Mouse (Mus musculus): Measurements from ENCODE around the gene Nudt17. TPM values are rescaled to one million over a fixed set of nuclear protein-coding genes. Genes with fewer than 3 reads are reported as not detected.

The Nudt17 gene
- total and polyA plus RNA-seq, 3 experiments: 0.21 to 1.9 (median 1.0) TPM

- peak overlapping the region; percentile 16; the same call in 1 of the 2 replicates for H3K27ac ChIP-seq (ENCODE audit: insufficient read depth, low read depth)
- in situ Hi-C loops (cut with MboI; ENCODE audit: low pct_ligation_motif_present, low pct_unique_long_range_greater_than_20kb, low sequenced_read_pairs): no loop called here
- peak overlapping the region; percentile 75 for H3K4me2 ChIP-seq (ENCODE audit: insufficient read depth, low read depth, poor library complexity, severe bottlenecking)
- no peaks in the 10 kb centered on the region for H3K9me3 ChIP-seq (replicated peaks; ENCODE audit: low read length)
- H3K36me3 ChIP-seq (replicated peaks in 1 of 2; ENCODE audit: control insufficient read depth in 1 of 2, insufficient read depth in 1 of 2, low read length in 1 of 2): no peaks in the 10 kb centered on the region
- no peak for DNase-seq (ENCODE audit: extremely low read depth)
- H3K4me1 ChIP-seq (ENCODE audit: control insufficient read depth in 1 of 2, insufficient read depth in 2 of 2): peaks cover 25 to 43% of the 10 kb centered on the region in 2 experiments
- dilution Hi-C loops (cut with MboI; ENCODE audit: extremely low pct_ligation_motif_present, extremely low pct_unique_long_range_greater_than_20kb, low sequenced_read_pairs): no loop called here
- peaks cover 12% of the 10 kb centered on the region for H3K27me3 ChIP-seq (replicated peaks)
- H3K4me3 ChIP-seq (replicated peaks in 1 of 3; ENCODE audit: low read depth in 2 of 3, low read length in 2 of 3, poor library complexity in 1 of 3): peak overlapping the region in 1 of 3 experiments; percentile 8
- TF ChIP-seq CHD1 (IDR thresholded peaks at IDR 0.05; ENCODE audit: low read depth, low read length) (peak; percentile 79; the same call in 1 of the 2 replicates), EP300 (IDR thresholded peaks at IDR 0.05; ENCODE audit: low read length) (0 out of 2 replicates have a peak, but pooled peaks have one; percentile 21), ZKSCAN1 (IDR thresholded peaks at IDR 0.05; ENCODE audit: borderline replicate concordance, low read depth, low read length) (no peak), ETS1 (conservative IDR thresholded peaks at IDR 0.05; ENCODE audit: low read depth, low read length) (peak; percentile 28; the same call in 1 of the 2 replicates), RCOR1 (conservative IDR thresholded peaks at IDR 0.05; ENCODE audit: low read depth, low read length) (no peak), POLR2AphosphoS2 (IDR thresholded peaks at IDR 0.05; ENCODE audit: low read depth, low read length) (no peak), KAT2A (IDR thresholded peaks at IDR 0.05; ENCODE audit: insufficient replicate concordance, low read length) (no peak), MAZ (IDR thresholded peaks at IDR 0.05; ENCODE audit: low read depth, low read length) (0 out of 2 replicates have a peak, but pooled peaks have one; percentile 45), MXI1 (IDR thresholded peaks at IDR 0.05; ENCODE audit: low read depth, low read length) (peak; percentile 55; the same call in 1 of the 2 replicates), ZNF384 (IDR thresholded peaks at IDR 0.05; ENCODE audit: low read depth, low read length) (no peak), MAX (IDR thresholded peaks at IDR 0.05; ENCODE audit: low read length) (no peak), TCF12 (IDR thresholded peaks at IDR 0.05; ENCODE audit: low read depth, low read length) (no peak), MAFK (IDR thresholded peaks at IDR 0.05; ENCODE audit: insufficient replicate concordance, low read length) (no peak), CHD2 (IDR thresholded peaks at IDR 0.05; ENCODE audit: low read length) (no peak), SIN3A (IDR thresholded peaks at IDR 0.05; ENCODE audit: low read length) (peak; percentile 73), NELFE (IDR thresholded peaks at IDR 0.05; ENCODE audit: low read depth, low read length) (no peak), IRF4 (IDR thresholded peaks at IDR 0.05; ENCODE audit: low read depth, low read length) (peak; percentile 51)
- H3K79me2 ChIP-seq (replicated peaks; ENCODE audit: control insufficient read depth, extremely low read depth, insufficient read depth, poor library complexity, severe bottlenecking): no peaks in the 10 kb centered on the region
- peak overlapping the region; percentile 6; the same call in 1 of the 2 replicates for H3K9ac ChIP-seq (ENCODE audit: insufficient read depth, low read depth)
Observed at GRCm38 (mm10) chr3:96671519-96671918, 36.8 kb downstream of the Nudt17 start.

DNA sequence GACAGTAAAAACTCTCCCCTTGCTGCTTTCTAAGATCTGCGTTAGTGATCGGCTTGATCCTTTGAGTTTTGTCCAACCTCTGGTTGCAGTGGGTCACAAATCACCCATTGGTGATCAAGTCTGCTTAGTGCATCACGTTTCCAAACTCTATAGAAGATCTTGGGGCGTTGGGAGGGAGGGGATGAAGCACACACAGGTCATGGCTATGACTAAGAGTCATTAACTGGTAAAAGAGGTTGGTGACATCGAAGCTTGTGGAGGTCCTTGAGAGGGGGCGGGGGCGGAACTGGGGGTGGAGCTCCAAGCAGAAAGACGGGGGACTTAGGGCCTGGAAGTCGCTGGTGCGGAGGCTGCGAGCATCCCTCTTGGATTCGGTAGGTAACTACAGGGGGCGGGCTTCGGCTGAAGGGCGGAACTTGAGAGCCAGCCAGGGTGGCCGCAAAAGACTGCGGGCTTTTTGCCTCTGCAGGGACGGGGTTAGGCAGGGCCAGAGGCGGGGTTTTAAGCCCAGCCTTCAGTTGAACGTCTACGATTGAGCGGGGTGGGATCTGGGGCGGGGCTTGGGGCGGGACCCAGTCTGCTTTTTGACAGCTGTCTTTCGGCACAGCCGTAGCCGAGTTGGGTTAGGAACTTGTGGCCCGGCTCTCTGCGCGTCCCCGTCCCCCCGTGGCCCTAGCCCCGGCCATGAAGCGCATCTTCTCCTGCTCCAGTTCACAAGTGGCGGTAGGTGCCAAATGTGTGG lies 38.5 kb downstream of the Nudt17 start, which contains the start of gene Ankrd35:
TSS of gene Ankrd35 (plus strand) at position 405 of the 742 bp plus-strand sequence.
- peak within 1 kb of the TSS; percentile 30 to 65 (median 64) for H3K4me3 ChIP-seq (replicated peaks in 1 of 3; ENCODE audit: low read depth in 2 of 3, low read length in 2 of 3, poor library complexity in 1 of 3)
- H3K36me3 ChIP-seq (replicated peaks in 1 of 2; ENCODE audit: control insufficient read depth in 1 of 2, insufficient read depth in 1 of 2, low read length in 1 of 2): no peaks in the 10 kb centered on the region
- H3K9me3 ChIP-seq (replicated peaks; ENCODE audit: low read length): no peaks in the 10 kb centered on the region
- H3K4me1 ChIP-seq (ENCODE audit: control insufficient read depth in 1 of 2, insufficient read depth in 2 of 2): peaks cover 17 to 28% of the 10 kb centered on the region in 2 experiments
- dilution Hi-C loops (cut with MboI; ENCODE audit: extremely low pct_ligation_motif_present, extremely low pct_unique_long_range_greater_than_20kb, low sequenced_read_pairs) (no loop called here), in situ Hi-C loops (cut with MboI; ENCODE audit: low pct_ligation_motif_present, low pct_unique_long_range_greater_than_20kb, low sequenced_read_pairs) (no loop called here)
- peak within 1 kb of the TSS; percentile 6; the same call in 1 of the 2 replicates for H3K9ac ChIP-seq (ENCODE audit: insufficient read depth, low read depth)
- DNase-seq (ENCODE audit: extremely low read depth): peak; percentile 95
- peaks cover 12% of the 10 kb centered on the region for H3K27me3 ChIP-seq (replicated peaks)
- no peak within 1 kb of the TSS for H3K27ac ChIP-seq (ENCODE audit: insufficient read depth, low read depth)
- H3K79me2 ChIP-seq (replicated peaks; ENCODE audit: control insufficient read depth, extremely low read depth, insufficient read depth, poor library complexity, severe bottlenecking): no peaks in the 10 kb centered on the region
- TF ChIP-seq GABPA (IDR thresholded peaks at IDR 0.05; ENCODE audit: insufficient replicate concordance, low read depth, low read length): no peak
- TF ChIP-seq CHD1 (IDR thresholded peaks at IDR 0.05; ENCODE audit: low read depth, low read length): no peak
- no peak for TF ChIP-seq RCOR1 (conservative IDR thresholded peaks at IDR 0.05; ENCODE audit: low read depth, low read length)
- TF ChIP-seq HCFC1 (IDR thresholded peaks at IDR 0.05; ENCODE audit: low read depth, low read length): no peak
- TF ChIP-seq TCF12 (IDR thresholded peaks at IDR 0.05; ENCODE audit: low read depth, low read length): 0 out of 2 replicates have a peak, but pooled peaks have one; percentile 23
- 0 out of 2 replicates have a peak, but pooled peaks have one; percentile 41 for TF ChIP-seq UBTF (IDR thresholded peaks at IDR 0.05; ENCODE audit: low read depth, low read length)
- TF ChIP-seq ZNF384 (IDR thresholded peaks at IDR 0.05; ENCODE audit: low read depth, low read length): no peak
- peak; percentile 82 for TF ChIP-seq MXI1 (IDR thresholded peaks at IDR 0.05; ENCODE audit: low read depth, low read length)
- 0 out of 2 replicates have a peak, but pooled peaks have one; percentile 9 for TF ChIP-seq ETS1 (conservative IDR thresholded peaks at IDR 0.05; ENCODE audit: low read depth, low read length)
- TF ChIP-seq SMC3 (IDR thresholded peaks at IDR 0.05; ENCODE audit: low read depth, low read length): 0 out of 2 replicates have a peak, but pooled peaks have one; percentile 4
- peak; percentile 87; the same call in 1 of the 2 replicates for TF ChIP-seq SIN3A (IDR thresholded peaks at IDR 0.05; ENCODE audit: low read length)
- peak; percentile 32; the same call in 1 of the 2 replicates for TF ChIP-seq ELF1 (IDR thresholded peaks at IDR 0.05; ENCODE audit: low read depth, low read length)
- TF ChIP-seq USF1 (IDR thresholded peaks at IDR 0.05; ENCODE audit: low read depth, low read length): no peak
- TF ChIP-seq BHLHE40 (IDR thresholded peaks at IDR 0.05; ENCODE audit: low read depth, low read length): no peak
- TF ChIP-seq POLR2A (IDR thresholded peaks at IDR 0.05; ENCODE audit: low read depth, low read length): peak; percentile 43; the same call in 1 of the 2 replicates
- peak in 1 of 2 experiments; percentile 14; a peak in 1 of 4 replicates for TF ChIP-seq CTCF (conservative IDR thresholded peaks at IDR 0.05 in 1 of 2, IDR thresholded peaks at IDR 0.05 in 1 of 2; ENCODE audit: low read depth in 2 of 2, low read length in 2 of 2)
- no peak for TF ChIP-seq ZMIZ1 (IDR thresholded peaks at IDR 0.05; ENCODE audit: low read depth, low read length)
- H3K4me2 ChIP-seq (ENCODE audit: insufficient read depth, low read depth, poor library complexity, severe bottlenecking): peak within 1 kb of the TSS; percentile 75

All from CH12.LX (cell line).